Mouse (Mus musculus): ENCODE measurements around the gene Hist1h1d.
"Not testable (repeated sequence)": the region's sequence is repeated elsewhere in the genome, so short reads cannot be mapped to it uniquely, and the experiment has no call there.

The Hist1h1d gene

GRCm38 (mm10) chr13:23538249-23538648 is 14.8 kb upstream of the Hist1h1d start:
- TF ChIP-seq CTCF (conservative IDR thresholded peaks at IDR 0.05; ENCODE audit: low read length) (no peak), POU5F1 (IDR thresholded peaks at IDR 0.05; ENCODE audit: borderline replicate concordance, low read length) (no peak), NANOG (IDR thresholded peaks at IDR 0.05; ENCODE audit: borderline replicate concordance, low read length) (no peak)
- Histone ChIP-seq H3K27me3 (ENCODE audit: insufficient read depth, low read length) (no peaks in the 10 kb centered on the region), H3K9me3 (ENCODE audit: low read length) (no peaks in the 10 kb centered on the region), H3K4me1 (replicated peaks; ENCODE audit: low read depth, low read length) (peaks cover 24% of the 10 kb centered on the region), H3K36me3 (ENCODE audit: insufficient read depth, low read length) (no peaks in the 10 kb centered on the region; the same call in 1 of the 2 replicates), H3K4me3 (replicated peaks; ENCODE audit: low read length) (no peak overlapping the region)

- H3K4me1 ChIP-seq (replicated peaks; ENCODE audit: low read depth, low read length), result peaks cover 25% of the 10 kb centered on the region
- not testable (repeated sequence) for H3K36me3 ChIP-seq (ENCODE audit: insufficient read depth, low read length); H3K27me3 ChIP-seq (ENCODE audit: insufficient read depth, low read length); H3K9me3 ChIP-seq (ENCODE audit: low read length); H3K4me3 ChIP-seq (replicated peaks; ENCODE audit: low read length)
These were observed 13.2 kb upstream of the Hist1h1d start for GRCm38 (mm10) chr13:23539821-23540220.

- Histone ChIP-seq H3K4me3 (replicated peaks; ENCODE audit: low read length) (no peak overlapping the region), H3K27me3 (ENCODE audit: insufficient read depth, low read length) (no peaks in the 10 kb centered on the region), H3K4me1 (replicated peaks; ENCODE audit: low read depth, low read length) (peaks cover 29% of the 10 kb centered on the region), H3K36me3 (ENCODE audit: insufficient read depth, low read length) (no peaks in the 10 kb centered on the region; the same call in 1 of the 2 replicates), H3K9me3 (ENCODE audit: low read length) (no peaks in the 10 kb centered on the region)
- TF ChIP-seq CTCF (conservative IDR thresholded peaks at IDR 0.05; ENCODE audit: low read length), result no peak
- no peak for TF ChIP-seq NANOG (IDR thresholded peaks at IDR 0.05; ENCODE audit: borderline replicate concordance, low read length)
- no peak for TF ChIP-seq POU5F1 (IDR thresholded peaks at IDR 0.05; ENCODE audit: borderline replicate concordance, low read length)
These were observed 11.6 kb upstream of the Hist1h1d start for GRCm38 (mm10) chr13:23541497-23541896.

- H3K36me3 ChIP-seq (ENCODE audit: insufficient read depth, low read length); H3K27me3 ChIP-seq (ENCODE audit: insufficient read depth, low read length); H3K9me3 ChIP-seq (ENCODE audit: low read length): not testable (repeated sequence)
- Histone ChIP-seq H3K4me3 (replicated peaks; ENCODE audit: low read length) (peak overlapping the region; percentile 74), H3K4me1 (replicated peaks; ENCODE audit: low read depth, low read length) (peaks cover 26% of the 10 kb centered on the region)
These were observed 10.7 kb upstream of the Hist1h1d start for GRCm38 (mm10) chr13:23542225-23542980.

- not testable (repeated sequence) for H3K27me3 ChIP-seq (ENCODE audit: insufficient read depth, low read length); H3K9me3 ChIP-seq (ENCODE audit: low read length); H3K36me3 ChIP-seq (ENCODE audit: insufficient read depth, low read length)
- Histone ChIP-seq H3K4me1 (replicated peaks; ENCODE audit: low read depth, low read length) (peaks cover 21% of the 10 kb centered on the region), H3K4me3 (replicated peaks; ENCODE audit: low read length) (peak within 1 kb of the TSS; percentile 74)
These were observed 10.0 kb upstream of the Hist1h1d start, which contains the start of gene Hist1h2bh for GRCm38 (mm10) chr13:23542999-23543607. Hist1h2bh (minus strand) TSS chr13:23543392.

GRCm38 (mm10) chr13:23543965-23544786 is 8.9 kb upstream of the Hist1h1d start, which contains the start of gene Hist1h3f:
Hist1h3f (plus strand) TSS chr13:23544052.
- no peak for TF ChIP-seq POU5F1 (IDR thresholded peaks at IDR 0.05; ENCODE audit: borderline replicate concordance, low read length)
- no peak for TF ChIP-seq NANOG (IDR thresholded peaks at IDR 0.05; ENCODE audit: borderline replicate concordance, low read length)
- TF ChIP-seq CTCF (conservative IDR thresholded peaks at IDR 0.05; ENCODE audit: low read length), result no peak
- Histone ChIP-seq H3K4me1 (replicated peaks; ENCODE audit: low read depth, low read length) (peaks cover 18% of the 10 kb centered on the region), H3K36me3 (ENCODE audit: insufficient read depth, low read length) (no peaks in the 10 kb centered on the region), H3K27me3 (ENCODE audit: insufficient read depth, low read length) (no peaks in the 10 kb centered on the region), H3K9me3 (ENCODE audit: low read length) (no peaks in the 10 kb centered on the region), H3K4me3 (replicated peaks; ENCODE audit: low read length) (peak within 1 kb of the TSS; percentile 74)

- H3K9me3 ChIP-seq (ENCODE audit: low read length); H3K36me3 ChIP-seq (ENCODE audit: insufficient read depth, low read length); H3K27me3 ChIP-seq (ENCODE audit: insufficient read depth, low read length): not testable (repeated sequence)
- Histone ChIP-seq H3K4me1 (replicated peaks; ENCODE audit: low read depth, low read length) (peaks cover 18% of the 10 kb centered on the region), H3K4me3 (replicated peaks; ENCODE audit: low read length) (peak overlapping the region; percentile 74)
These were observed 8.3 kb upstream of the Hist1h1d start for GRCm38 (mm10) chr13:23544787-23545120.

GRCm38 (mm10) chr13:23546694-23547093 is 6.4 kb upstream of the Hist1h1d start:
- TF ChIP-seq POU5F1 (IDR thresholded peaks at IDR 0.05; ENCODE audit: borderline replicate concordance, low read length) (no peak), CTCF (conservative IDR thresholded peaks at IDR 0.05; ENCODE audit: low read length) (no peak), NANOG (IDR thresholded peaks at IDR 0.05; ENCODE audit: borderline replicate concordance, low read length) (no peak)
- H3K36me3 ChIP-seq (ENCODE audit: insufficient read depth, low read length), result no peaks in the 10 kb centered on the region
- no peaks in the 10 kb centered on the region for H3K27me3 ChIP-seq (ENCODE audit: insufficient read depth, low read length)
- H3K4me3 ChIP-seq (replicated peaks; ENCODE audit: low read length), result no peak overlapping the region
- peaks cover 23% of the 10 kb centered on the region for H3K4me1 ChIP-seq (replicated peaks; ENCODE audit: low read depth, low read length)
- no peaks in the 10 kb centered on the region for H3K9me3 ChIP-seq (ENCODE audit: low read length)

GRCm38 (mm10) chr13:23550761-23551145 is 2.3 kb upstream of the Hist1h1d start:
- no peaks in the 10 kb centered on the region for H3K27me3 ChIP-seq (ENCODE audit: insufficient read depth, low read length)
- H3K4me3 ChIP-seq (replicated peaks; ENCODE audit: low read length), result peak overlapping the region; percentile 75
- H3K4me1 ChIP-seq (replicated peaks; ENCODE audit: low read depth, low read length), result peaks cover 29% of the 10 kb centered on the region
- no peaks in the 10 kb centered on the region for H3K36me3 ChIP-seq (ENCODE audit: insufficient read depth, low read length)
- TF ChIP-seq POU5F1 (IDR thresholded peaks at IDR 0.05; ENCODE audit: borderline replicate concordance, low read length) (no peak), NANOG (IDR thresholded peaks at IDR 0.05; ENCODE audit: borderline replicate concordance, low read length) (no peak), CTCF (conservative IDR thresholded peaks at IDR 0.05; ENCODE audit: low read length) (no peak)
- H3K9me3 ChIP-seq (ENCODE audit: low read length), result no peaks in the 10 kb centered on the region

- not testable (repeated sequence) for H3K36me3 ChIP-seq (ENCODE audit: insufficient read depth, low read length)
- peak within 1 kb of the TSS; percentile 75 for H3K4me3 ChIP-seq (replicated peaks; ENCODE audit: low read length)
- H3K4me1 ChIP-seq (replicated peaks; ENCODE audit: low read depth, low read length), result peaks cover 26% of the 10 kb centered on the region
These were observed 1.8 kb upstream of the Hist1h1d start, which contains the start of gene Hist1h4f for GRCm38 (mm10) chr13:23551146-23551834. Hist1h4f (minus strand) TSS chr13:23551648.

More at GRCm38 (mm10) chr13:23551146-23551834, 1.8 kb upstream of the Hist1h1d start, which contains the start of gene Hist1h4f:
- not testable (repeated sequence) for H3K9me3 ChIP-seq (ENCODE audit: low read length); H3K27me3 ChIP-seq (ENCODE audit: insufficient read depth, low read length)

Data from E14TG2a.4 (cell line).